Mouse (Mus musculus) spleen, adult 2 months (tissue): ENCODE results near the gene Vopp1.

Experiments used
- CTCF ChIP-seq: fragments of 200-500 bp; IDR thresholded peaks from 2 replicates; pipeline ENCODE4 v1.5.1; 2011; ENCODE audit warnings: mild to moderate bottlenecking, inconsistent platforms; ENCODE audit not compliant: insufficient read depth, insufficient read length, insufficient replicate concordance; ENCODE audit errors: extremely low read depth
- POLR2A ChIP-seq: fragments of 200-500 bp; IDR thresholded peaks from 2 replicates; pipeline ENCODE4 v1.6.1; 2011; ENCODE audit warnings: low read depth, low read length, inconsistent platforms

DNA sequence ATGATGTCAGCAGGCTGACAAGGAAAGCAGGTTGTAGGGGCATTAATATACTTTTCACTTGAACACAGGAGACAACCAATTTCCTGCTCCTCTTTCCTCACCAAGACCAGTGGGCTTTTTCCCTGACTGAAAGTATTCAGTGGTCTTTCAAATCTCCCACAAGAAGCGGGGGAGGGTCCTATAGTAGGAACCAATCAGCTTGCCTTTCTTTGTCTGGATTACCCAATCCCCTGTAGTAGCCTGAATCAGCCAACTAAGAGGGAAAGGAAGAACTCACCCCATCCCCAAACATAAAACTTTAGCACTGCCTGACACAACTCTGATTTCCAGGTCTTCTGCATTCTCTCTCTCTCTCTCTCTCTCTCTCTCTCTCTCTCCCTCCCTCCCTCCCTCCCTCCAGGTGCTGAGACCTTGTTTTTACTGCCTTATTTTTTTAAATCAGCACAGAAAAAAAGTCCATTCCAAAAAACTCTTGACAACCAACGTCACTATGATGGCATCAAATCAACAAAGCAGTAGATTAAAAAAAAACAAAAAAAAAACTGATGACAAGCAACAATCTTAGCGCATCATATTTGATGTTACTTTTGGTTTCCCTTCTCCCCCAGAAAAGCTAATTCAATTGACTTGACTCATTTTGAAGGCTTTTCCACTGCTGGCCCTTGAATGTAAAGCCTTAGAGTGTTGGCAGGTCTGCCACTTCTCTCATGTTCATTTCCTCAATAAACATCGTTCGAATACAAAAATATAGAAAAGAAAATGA, 2.1 kb downstream of the Vopp1 start:
- TF ChIP-seq CTCF (no peak), POLR2A (no peak)
